Comparison of ENCODE assay signal across 10 mouse cellular contexts in genomic region chr5:149183122-149183521, GRCm38 (mm10). TPM values are rescaled to one million over a fixed set of nuclear protein-coding genes. Genes with fewer than 3 reads are reported as not detected.
DNase-seq lines count a peak whose midpoint lies in the region; ATAC-seq and TF ChIP-seq lines count a peak whose summit lies in the region.
"Had no signal": no experiment of that assay in that cellular context is flagged by ENCODE, and none has a peak within 500 bp of the region (broad histone marks: within the 10 kb centered on the region; RNA-seq: fewer than 3 reads in every experiment).

No protein-coding gene starts in this region.

- peak overlapping the region; percentile 71 to 72; a peak in 3 of 4 replicates for H3K4me3 ChIP-seq in heart, embryonic 14.5 days (ENCODE audit: control insufficient read depth in 1 of 2, insufficient read depth in 1 of 2, low read depth in 1 of 2, low read length in 2 of 2)
- peak overlapping the region; percentile 79 for H3K4me3 ChIP-seq in G1E (ENCODE audit: low read depth, low read length)
- peak overlapping the region; percentile 66 for H3K4me3 ChIP-seq in hindbrain, embryonic 12.5 days
- H3K4me3 ChIP-seq in midbrain, embryonic 10.5 days = peak overlapping the region; percentile 85

- peaks cover 0 to 16% of the 10 kb centered on the region in 2 experiments; a peak in 3 of 4 replicates for H3K4me1 ChIP-seq in heart, embryonic 14.5 days (ENCODE audit: control insufficient read depth in 2 of 2, insufficient read depth in 2 of 2, low read length in 2 of 2)
- peaks cover 23% of the 10 kb centered on the region for H3K4me1 ChIP-seq in G1E (ENCODE audit: insufficient read depth, low read depth, low read length)
- peaks cover 21% of the 10 kb centered on the region for H3K4me1 ChIP-seq in hindbrain, embryonic 12.5 days
- peaks cover 30% of the 10 kb centered on the region for H3K4me1 ChIP-seq in midbrain, embryonic 10.5 days

- no peak for TF ChIP-seq CTCF in G1E (IDR thresholded peaks at IDR 0.05; ENCODE audit: low read depth, low read length)

- intact Hi-C loops in heart, postnatal 10 days (cut with DNase I) = loop anchor here (2.0 to 10.0 kb wide), 3 partner anchors 20 to 342 kb away; partner anchors contain the start of genes Katnal1 and Wdr95
- intact Hi-C loops in gastrocnemius, postnatal 36 days (cut with DNase I) = no loop called here

- peaks cover 5% of the 10 kb centered on the region for H3K36me3 ChIP-seq in heart, embryonic 14.5 days (ENCODE audit: control insufficient read depth, insufficient read depth, low read length)
- H3K36me3 ChIP-seq in G1E (replicated peaks) = peaks cover 34% of the 10 kb centered on the region
- no peaks in the 10 kb centered on the region for H3K36me3 ChIP-seq in hindbrain, embryonic 12.5 days
- H3K36me3 ChIP-seq in midbrain, embryonic 10.5 days = peaks cover 22% of the 10 kb centered on the region

- peak overlapping the region; percentile 94 for H3K9ac ChIP-seq in heart, embryonic 14.5 days (ENCODE audit: low read length)
- H3K9ac ChIP-seq in hindbrain, embryonic 12.5 days = peak overlapping the region; percentile 68; the same call in 1 of the 2 replicates

- DNase-seq in heart, postnatal 10 days = no peak
- DNase-seq in G1E (ENCODE audit: low spot score) = no peak
- DNase-seq in midbrain, embryonic 10.5 days (ENCODE audit: low spot score) = no peak
- DNase-seq in gastrocnemius, postnatal 36 days = no peak
- no peak for DNase-seq in adrenal gland, postnatal 10 days
- no peak for DNase-seq in layer of hippocampus, adult 8-10 months (ENCODE audit: low spot score in 2 of 2)
- DNase-seq: kidney, postnatal 4 days; right cerebral cortex, postnatal 25 days had no signal

- H3K27ac ChIP-seq in heart, embryonic 14.5 days (replicated peaks in 1 of 2; ENCODE audit: control insufficient read depth in 1 of 2, insufficient read depth in 1 of 2, low read depth in 2 of 2, low read length in 2 of 2) = peak overlapping the region in 1 of 2 experiments; percentile 99; a peak in 2 of 4 replicates
- H3K27ac ChIP-seq in hindbrain, embryonic 12.5 days = no peak overlapping the region
- peak overlapping the region; percentile 96 for H3K27ac ChIP-seq in midbrain, embryonic 10.5 days (replicated peaks)

- no peaks in the 10 kb centered on the region for H3K9me3 ChIP-seq in heart, embryonic 14.5 days (ENCODE audit: control insufficient read depth, low read length)
- no peaks in the 10 kb centered on the region for H3K9me3 ChIP-seq in G1E (replicated peaks)
- no peaks in the 10 kb centered on the region for H3K9me3 ChIP-seq in hindbrain, embryonic 12.5 days (replicated peaks)
- no peaks in the 10 kb centered on the region for H3K9me3 ChIP-seq in midbrain, embryonic 10.5 days (replicated peaks)

- peak overlapping the region; percentile 78 for H3K4me2 ChIP-seq in heart, embryonic 14.5 days (ENCODE audit: low read length)
- H3K4me2 ChIP-seq in hindbrain, embryonic 12.5 days (replicated peaks) = peak overlapping the region; percentile 58

- ATAC-seq in heart, embryonic 14.5 days (ENCODE audit: insufficient number of reproducible peaks, insufficient read depth, low FRiP score, low read depth) = no peak
- no peak for ATAC-seq in G1E (ENCODE audit: extremely low read depth, insufficient number of reproducible peaks, low FRiP score, poor library complexity, severe bottlenecking)
- no peak for ATAC-seq in hindbrain, embryonic 12.5 days (ENCODE audit: low FRiP score)

- WGBS in heart, embryonic 14.5 days = 52% methylated on average over 1 of the region's 1 CpGs
- whole genome bisulfite sequencing in hindbrain, embryonic 12.5 days = 52% methylated on average over 1 of the region's 1 CpGs
- WGBS in midbrain, embryonic 10.5 days = 58% methylated on average over 1 of the region's 1 CpGs

- H3K27me3 ChIP-seq in heart, embryonic 14.5 days (ENCODE audit: control insufficient read depth, insufficient read depth, low read length) = no peaks in the 10 kb centered on the region
- H3K27me3 ChIP-seq in G1E (ENCODE audit: insufficient read depth, low read length) = no peaks in the 10 kb centered on the region
- no peaks in the 10 kb centered on the region for H3K27me3 ChIP-seq in hindbrain, embryonic 12.5 days
- no peaks in the 10 kb centered on the region for H3K27me3 ChIP-seq in midbrain, embryonic 10.5 days (ENCODE audit: low read depth, poor library complexity, severe bottlenecking)

RNA-seq across cellular contexts. Expression of gene Uspl1, which starts 1.0 kb away (rescaled TPM):
- polyA plus RNA-seq in heart, embryonic 14.5 days (2014; fragmentation: Nextera tagmentation; extraction: Ambion mirVana) = 30.9 and 35.2 TPM in 2 replicates
- 10 to 100 TPM; 19.1 to 23.6 TPM for total RNA-seq in heart, postnatal 10 days (2021)
- total RNA-seq in G1E (2014; fragmentation: Nextera tagmentation) = 108 and 115 TPM in 2 replicates
- total RNA-seq in G1E (2017) = 69.2 and 69.7 TPM in 2 replicates
- 3.6 and 4.9 TPM in 2 replicates for polyA plus RNA-seq in G1E (2012)
- polyA plus RNA-seq in hindbrain, embryonic 12.5 days (2016; fragmentation: Nextera tagmentation; extraction: Ambion mirVana) = 63.0 and 68.6 TPM in 2 replicates
- polyA plus RNA-seq in midbrain, embryonic 10.5 days (2016; fragmentation: Nextera tagmentation; extraction: Ambion mirVana) = 71.6 and 73.8 TPM in 2 replicates
- total RNA-seq in gastrocnemius, postnatal 36 days (2021) = 10 to 100 TPM; 22.9 to 23.4 TPM
- total RNA-seq in adrenal gland, postnatal 10 days (2021) = 10 to 100 TPM; 29.1 to 30.9 TPM
- 10 to 100 TPM; 39.7 to 46.2 (median 41.6) TPM for total RNA-seq in layer of hippocampus, adult 8-10 months (2022)

RNA-seq across cellular contexts. Expression of gene Hmgb1, which starts 1.2 kb away (rescaled TPM):
- polyA plus RNA-seq in heart, embryonic 14.5 days (2014; fragmentation: Nextera tagmentation; extraction: Ambion mirVana) = 751 and 792 TPM in 2 replicates
- total RNA-seq in heart, postnatal 10 days (2021) = 100 to 1,000 TPM; 174 to 190 TPM
- total RNA-seq in G1E (2014; fragmentation: Nextera tagmentation) (569 and 576 TPM in 2 replicates), G1E (2017) (517 and 593 TPM in 2 replicates)
- 529 and 605 TPM in 2 replicates for polyA plus RNA-seq in G1E (2012)
- 1,291 and 1,445 TPM in 2 replicates for polyA plus RNA-seq in hindbrain, embryonic 12.5 days (2016; fragmentation: Nextera tagmentation; extraction: Ambion mirVana)
- polyA plus RNA-seq in midbrain, embryonic 10.5 days (2016; fragmentation: Nextera tagmentation; extraction: Ambion mirVana) = 1,399 and 1,420 TPM in 2 replicates
- 100 to 1,000 TPM in 1 of 2 experiments, 10 to 100 TPM in 1; 86.3 to 104 TPM for total RNA-seq in gastrocnemius, postnatal 36 days (2021)
- 100 to 1,000 TPM; 186 to 230 TPM for total RNA-seq in adrenal gland, postnatal 10 days (2021)
- 100 to 1,000 TPM; 119 to 140 (median 134) TPM for total RNA-seq in layer of hippocampus, adult 8-10 months (2022)
